Mouse (Mus musculus): ENCODE results near the gene Pcsk5.

The Pcsk5 gene

DNA sequence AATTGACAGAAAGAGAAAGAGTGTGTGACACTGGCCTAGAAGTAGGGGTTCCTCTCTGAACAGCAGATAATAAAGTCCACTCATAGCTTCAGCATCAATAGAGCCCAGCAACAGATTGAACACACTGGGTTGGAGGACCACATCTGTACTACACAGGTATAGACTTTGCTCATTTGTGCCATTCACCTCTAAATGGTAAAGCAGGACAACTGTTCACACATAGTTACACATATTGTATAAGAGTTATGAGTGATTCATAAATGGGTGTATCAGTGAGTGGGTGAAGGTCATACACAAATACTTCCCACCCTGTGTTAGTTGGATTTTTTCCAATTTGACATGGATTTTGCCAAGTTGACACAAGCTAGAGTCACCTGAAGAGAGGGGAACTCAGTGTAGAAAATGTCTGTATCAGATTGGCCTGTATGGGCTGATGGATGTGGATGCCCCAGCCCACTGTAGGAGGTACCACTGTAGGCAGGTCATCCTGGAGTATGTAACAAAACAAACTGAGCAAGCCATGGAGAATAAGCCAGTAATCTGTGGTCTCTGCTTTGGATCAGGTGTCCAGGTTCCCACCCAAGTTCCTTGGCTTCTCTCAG, 104.7 kb downstream of the Pcsk5 start:
- no peak for DNase-seq

DNA sequence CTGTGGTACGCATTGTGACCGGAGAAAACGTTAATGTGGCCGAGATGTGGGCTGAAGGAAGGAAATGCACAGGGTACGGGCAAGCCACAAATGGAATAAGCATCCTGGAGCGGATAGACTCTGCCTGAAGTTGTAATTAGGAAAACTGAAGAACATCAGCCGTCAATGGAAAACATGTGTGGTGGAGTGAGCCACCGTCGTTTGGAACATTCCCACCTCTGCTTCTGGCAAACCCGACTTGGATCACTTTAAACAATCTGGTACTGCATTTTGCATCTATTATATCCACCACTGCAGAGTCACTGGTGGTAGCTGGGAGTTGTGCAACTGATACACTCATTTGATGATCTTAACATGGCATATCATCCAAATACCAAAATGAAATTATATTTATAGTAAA, 120.4 kb downstream of the Pcsk5 start:
- no peak for DNase-seq

DNA sequence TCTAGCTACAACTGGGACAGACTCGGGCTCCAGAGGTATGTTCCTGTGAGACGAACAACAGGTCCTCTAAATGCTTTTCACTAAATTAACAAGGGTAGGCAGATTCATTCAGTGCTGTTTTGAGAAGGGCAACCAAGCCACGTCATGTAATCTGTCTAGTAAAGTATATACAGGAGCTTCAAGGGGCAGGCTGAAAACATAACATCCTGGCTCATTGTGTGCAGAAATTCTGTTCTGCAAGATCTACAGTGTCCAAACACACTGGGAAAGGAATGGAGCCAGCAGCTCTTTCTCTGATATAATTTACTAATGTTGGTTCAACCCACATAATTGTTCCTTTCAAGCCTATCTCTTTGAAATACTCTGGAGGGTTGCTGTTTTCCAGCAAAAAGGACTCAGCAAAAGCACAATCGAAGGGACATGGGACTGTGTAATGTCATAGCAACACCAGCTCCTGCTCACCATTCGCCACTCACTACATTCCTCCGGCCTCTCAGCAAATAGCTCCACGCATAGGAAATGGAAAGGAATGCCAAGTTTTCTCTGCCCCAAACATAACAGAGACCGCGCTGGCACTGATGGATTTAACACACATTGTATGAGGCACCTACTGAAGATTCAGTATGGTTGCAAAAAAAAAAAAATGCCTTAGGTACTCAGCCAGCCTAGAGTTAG, 122.0 kb downstream of the Pcsk5 start:
- no peak for DNase-seq

DNA sequence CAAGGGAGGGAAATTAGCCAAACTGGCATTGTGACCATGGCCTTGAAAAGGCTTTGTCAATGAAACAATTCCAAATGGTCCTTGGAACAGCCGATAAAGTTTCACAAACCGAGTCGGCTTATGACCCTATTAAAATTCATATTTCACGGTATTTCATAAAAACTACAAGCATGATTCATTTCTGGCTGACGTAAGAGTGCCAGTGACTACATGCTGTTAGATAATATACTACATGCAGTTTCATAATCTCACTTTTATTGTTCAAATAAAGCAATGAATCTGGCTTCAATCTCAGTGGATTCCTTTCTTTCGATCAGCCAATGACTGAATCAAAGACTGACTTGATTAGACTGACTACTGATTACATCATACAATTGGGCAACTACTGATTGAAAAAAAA, 145.8 kb downstream of the Pcsk5 start:
- no peak for DNase-seq

DNA sequence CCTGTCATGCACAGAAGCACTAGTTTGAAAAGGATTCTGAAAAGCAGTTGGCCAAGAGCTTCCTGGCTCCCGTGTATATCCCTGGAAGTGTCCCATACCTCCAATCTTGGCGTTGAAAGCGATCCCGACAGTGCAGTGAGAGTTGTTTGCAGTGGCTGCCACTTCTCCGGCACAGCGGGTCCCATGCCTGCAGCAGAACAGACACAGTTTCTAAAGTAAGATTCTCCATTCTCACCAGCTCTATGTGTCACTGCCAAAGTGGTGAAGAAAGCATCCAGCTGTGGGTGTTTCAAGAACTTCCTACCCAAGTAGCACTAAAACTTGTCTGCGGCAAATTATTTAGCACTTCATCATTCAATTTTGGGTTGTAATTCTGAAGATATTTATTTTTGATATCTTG, 159.1 kb downstream of the Pcsk5 start:
- DNase-seq = no peak

DNA sequence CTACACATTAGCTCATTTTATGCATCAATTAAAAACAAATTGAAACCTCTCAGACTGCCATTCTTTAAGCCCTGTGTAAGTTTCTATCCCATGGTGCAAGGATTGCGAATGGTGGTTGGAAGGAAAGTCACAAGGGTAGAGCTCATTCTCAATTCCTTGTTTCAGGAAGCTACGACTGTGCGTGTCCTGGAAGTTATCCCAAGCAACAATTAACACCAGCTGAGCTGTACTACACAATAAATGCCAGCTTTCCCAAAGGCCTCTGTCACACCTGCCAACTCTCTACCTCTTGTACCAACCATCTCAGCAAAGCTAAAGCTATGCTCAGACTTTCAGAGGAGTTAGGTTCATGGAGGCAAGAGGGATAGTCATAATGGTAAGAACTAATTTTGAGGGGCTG, 174.8 kb downstream of the Pcsk5 start:
- no peak for DNase-seq

DNA sequence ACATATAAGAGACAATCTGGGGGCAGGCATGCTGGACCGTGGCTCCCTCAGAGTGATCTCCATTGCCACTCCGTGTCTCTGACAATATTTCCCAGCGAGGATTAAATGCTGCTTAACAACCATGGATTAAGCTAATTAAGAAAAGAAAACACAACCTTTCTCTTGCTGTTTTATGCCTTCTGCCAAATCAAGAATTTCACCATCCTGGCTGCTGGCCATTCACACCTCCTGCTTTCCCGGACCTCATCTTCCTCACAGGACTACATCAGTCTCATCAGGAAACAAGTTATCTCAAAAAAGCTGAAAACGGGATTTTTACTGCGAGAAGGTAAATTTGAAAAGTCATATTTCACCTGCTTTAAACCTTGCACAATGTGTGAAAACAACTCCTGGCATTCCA, 175.2 kb downstream of the Pcsk5 start:
- no peak for DNase-seq

DNA sequence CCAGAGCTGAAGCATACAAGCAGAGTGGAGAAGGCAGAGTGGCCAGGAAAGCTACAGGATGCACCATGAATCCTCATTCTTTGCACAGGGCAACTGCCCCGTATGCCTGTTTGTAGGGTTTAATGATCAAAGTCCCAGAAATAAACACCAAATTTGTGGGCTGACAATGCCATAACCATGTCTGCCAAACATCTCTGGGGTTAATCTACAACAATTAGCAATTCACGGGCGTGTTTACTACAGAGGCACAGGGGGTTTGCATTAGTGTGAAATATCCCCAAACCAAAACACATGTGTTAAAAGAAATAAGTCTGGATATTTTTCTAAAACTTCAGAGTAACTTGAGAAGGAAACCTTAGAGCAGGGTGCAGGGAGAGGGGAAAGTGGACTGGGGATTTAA, 178.1 kb downstream of the Pcsk5 start:
- no peak for DNase-seq

DNA sequence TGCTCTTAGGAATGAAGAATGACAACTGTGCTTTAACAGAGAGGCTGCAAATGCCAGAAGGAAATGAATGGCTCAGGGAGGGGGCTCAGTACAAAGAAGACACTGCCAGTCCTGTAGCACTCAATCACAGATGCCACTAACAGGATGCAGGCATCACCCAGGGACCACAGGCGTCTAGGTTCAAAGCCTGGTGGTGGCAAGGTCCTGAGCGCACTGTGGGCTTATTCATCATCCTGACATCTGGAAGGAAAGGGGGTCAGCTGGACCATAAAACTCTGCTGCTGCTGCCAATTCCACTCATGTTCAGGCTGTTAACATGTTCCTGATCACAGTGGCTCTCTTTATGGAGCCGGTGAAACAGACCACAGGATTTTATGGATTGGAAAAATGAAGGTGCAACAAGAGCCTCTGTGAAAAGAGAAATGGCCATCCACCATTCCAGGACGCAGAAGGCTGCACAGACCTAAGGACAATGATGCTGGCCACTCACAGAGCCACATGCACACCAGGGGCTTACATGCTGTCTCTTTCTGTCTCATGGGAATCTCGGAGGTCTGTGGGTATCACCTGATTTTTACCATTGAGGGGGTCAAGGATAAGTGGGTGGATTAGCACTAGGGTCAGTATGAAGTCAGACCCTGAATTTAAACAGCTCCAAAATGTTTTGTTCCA, 186.5 kb downstream of the Pcsk5 start:
- DNase-seq = peak; percentile 27 to 30

DNA sequence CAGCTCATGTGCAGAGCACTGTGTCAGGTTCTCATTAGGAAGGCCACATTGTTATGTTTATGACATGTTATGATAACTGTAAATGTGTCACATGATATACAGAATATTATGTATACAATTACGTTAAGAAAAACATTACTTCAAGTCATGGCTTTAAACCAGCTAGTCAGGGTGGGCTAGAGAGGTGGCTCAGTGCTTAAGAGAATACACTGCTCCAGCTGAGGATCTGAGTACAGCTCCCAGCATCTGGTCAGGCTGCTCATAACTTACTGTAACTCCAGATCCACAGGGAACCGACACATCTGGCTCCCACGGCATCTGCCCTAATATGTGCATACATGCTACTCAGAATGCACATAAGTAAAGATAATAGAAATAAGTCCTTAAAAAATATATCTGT, 187.5 kb downstream of the Pcsk5 start:
- DNase-seq = no peak

DNA sequence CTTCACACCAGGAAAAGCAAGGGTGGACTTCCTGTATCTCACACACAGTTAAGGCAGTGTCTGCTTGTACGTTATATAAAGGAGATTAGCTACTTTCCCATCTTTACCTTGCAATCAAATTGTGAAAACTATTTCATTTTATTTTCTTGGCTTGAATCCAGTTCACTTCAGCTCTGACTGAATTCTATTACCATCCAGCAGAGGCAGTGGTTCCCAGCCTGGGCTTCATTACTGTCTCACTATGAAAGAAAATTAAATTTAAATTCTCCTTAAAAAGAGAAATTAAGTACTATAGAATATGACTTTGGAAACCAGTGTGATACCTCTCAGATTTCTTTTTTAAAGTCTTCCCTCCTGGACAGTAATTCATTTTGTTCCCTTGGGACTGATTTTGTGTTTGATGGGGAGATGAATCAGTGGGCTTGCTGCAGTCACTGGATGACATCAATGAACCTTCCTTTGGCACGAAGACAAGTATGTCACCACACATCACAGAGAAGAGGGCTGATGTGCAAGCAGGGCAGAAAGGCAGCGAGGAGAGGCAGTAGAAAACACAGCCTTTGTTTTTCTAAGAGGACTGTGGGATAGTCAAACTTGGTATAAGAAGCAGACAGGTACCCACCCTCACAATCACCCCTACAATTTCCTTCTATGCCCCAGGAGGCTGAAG, 194.2 kb downstream of the Pcsk5 start:
- no peak for DNase-seq

DNA sequence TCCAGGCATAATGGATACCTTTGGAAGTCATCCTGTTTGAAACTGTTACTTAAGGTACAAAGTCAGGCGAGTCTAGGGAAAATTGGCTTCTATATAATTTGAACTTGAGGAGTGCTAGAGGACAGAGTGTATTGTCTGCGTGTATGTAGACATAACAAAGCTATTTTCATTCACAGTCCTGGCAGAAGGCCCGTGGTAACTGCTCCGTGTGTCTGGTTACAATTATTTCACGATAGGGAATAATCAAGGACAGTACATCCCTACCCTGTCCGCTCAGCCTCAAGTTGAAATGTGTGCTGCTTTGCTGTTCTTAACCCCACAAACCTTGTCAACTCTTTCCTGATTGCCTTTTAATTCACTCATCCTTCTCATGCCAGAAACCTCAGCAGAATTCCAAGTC, 201.4 kb downstream of the Pcsk5 start:
- DNase-seq = no peak

DNA sequence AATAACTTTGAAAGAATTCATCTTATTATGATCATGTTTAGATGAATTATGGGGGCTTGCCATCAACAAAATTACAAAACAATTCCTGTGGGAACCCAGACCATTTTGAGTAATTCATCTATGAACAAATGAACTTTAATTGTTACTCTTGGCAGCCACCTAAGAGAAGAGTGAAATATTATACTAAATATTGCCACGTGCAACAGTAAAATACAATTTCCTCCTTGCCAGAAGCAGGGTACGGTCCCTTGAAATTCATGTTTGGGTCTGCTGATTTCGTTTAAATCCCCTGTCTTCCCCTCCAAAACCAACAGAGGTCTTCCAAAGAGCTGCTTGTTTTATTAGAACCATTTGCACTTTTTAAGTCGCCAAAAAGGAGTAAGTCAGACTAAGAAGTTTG, 221.8 kb downstream of the Pcsk5 start:
- no peak for DNase-seq

DNA sequence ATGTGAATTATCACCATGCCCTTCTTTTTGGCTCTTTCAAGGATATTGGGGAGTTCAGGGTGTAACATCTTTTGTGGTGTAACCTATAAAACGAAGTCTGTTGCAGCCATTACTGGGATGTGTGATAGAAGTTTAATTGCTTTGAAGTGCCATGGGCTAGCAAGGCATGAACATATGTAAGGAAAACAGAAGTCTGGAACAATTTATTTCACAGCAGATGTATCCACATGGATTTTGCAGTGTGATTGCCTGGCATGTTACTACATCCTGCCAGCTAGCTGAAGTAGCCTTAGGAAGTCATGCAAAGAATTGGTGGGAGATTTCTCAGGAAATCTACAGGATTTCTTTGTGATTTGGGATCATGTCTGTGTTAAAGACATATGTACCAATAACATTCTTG, 230.9 kb downstream of the Pcsk5 start:
- no peak for DNase-seq

DNA sequence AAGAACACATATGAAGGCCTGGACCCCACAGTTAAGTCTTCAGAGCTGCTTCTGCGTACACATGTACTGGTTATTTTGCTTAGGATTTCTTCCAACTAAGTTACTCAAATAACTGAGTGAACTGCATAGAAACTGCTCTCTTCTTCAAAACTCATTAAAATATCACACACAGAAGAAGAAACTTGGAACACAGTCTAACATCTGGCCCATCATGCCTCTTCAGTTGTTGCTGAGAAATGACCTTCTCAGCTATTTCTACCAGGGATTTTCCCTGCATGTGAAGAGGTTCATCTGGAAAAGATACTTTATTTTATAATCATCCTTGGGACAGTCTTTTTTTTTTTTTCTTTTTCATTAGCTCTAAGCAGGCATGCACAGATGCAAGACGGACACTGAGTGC, 231.3 kb downstream of the Pcsk5 start:
- DNase-seq = no peak

DNA sequence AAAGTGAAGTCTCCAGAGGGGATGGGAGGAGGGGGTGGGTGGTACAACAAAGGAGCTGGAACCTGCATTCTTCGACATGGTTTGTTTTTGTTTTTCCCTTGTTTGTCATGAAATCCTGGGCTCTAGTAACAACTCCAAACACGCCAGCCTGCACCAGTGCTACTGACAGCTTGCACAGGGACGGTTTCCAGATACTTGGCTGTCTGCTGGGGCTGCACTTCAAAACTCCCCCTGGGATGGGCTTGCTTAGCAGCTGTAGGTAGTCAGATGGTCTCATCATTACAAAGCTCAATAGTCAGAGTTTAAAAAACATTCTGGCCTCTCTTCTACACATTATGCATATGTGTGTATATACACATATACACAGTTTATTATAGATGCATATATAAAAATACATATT, 234.1 kb downstream of the Pcsk5 start:
- DNase-seq = no peak

DNA sequence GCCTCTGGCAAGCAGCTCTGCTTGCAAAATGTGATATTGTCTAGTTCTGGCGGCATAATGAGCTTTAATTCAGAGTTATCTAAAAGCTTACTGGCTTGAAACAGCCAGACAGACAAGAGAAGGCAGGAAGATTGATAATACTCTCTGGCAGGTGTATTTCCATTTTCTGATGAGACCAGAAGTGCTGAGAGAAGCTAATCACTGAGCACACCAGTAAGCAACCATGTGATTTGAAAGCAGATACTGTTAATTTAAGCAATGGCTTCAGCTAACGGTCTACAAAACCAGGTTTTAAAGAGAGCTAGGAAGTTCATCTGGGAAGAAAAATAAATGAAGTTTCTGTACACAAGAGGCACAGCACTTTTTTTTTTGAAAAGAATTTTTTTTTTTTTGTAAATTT, 237.1 kb downstream of the Pcsk5 start:
- DNase-seq = no peak

DNA sequence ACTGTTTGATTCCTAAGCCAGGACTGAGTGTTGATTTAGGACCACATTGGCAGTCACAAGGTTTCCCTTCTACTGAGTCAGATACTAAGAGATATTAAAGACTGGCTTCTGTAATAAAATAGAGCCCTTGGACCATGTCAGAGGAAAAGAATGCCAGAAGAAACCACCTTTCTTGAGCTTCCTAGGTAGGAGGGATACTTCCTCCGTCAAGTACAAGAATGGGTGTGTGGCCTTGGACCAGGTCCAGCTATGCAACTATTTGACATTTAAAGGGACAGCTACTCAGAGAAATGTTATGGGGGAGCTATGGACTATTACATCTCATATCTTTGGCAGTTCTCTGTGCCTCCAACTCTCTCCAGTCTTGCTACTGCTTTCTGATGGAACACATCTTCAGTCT, 244.6 kb downstream of the Pcsk5 start:
- peak; percentile 12 to 32 for DNase-seq

DNA sequence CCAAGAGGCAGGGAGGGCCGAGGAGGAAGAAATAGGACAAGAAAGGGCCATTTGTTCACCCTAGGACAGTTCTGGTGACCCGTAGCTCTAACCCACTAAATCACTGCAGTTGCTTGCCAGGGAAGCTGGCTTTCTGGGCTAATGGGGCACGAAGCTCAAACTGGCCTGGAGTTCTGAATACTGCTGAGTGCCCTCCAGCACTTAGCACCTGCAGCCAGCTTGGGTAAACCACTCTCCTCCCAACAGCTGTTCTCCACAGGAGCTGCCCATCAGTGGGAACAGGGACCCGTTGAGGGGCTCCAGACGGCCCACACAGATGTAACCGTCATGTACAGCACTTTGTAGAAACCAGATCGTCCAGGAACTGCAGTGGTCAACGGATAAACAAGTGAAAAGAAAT, 246.1 kb downstream of the Pcsk5 start:
- DNase-seq = peak; percentile 26 to 35

DNA sequence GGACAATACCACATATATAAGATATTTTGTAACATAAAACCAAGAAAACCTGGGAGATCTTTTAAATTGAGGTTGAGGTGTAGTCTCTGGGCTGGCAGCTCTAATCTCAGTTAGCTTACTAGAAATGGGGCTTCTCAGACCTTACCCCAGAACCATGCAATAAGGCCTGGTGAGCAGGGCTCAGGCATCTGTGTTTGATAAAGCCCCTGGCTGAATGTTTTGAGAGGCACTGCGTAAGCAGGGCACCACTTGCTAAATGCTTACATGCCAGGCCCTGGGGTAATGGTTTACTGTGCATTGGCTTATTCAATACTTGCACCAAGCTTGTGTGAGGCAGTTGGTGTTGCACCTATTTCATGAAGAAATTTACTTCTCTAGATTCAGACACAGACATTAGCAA, 247.1 kb downstream of the Pcsk5 start:
- no peak for DNase-seq

DNA sequence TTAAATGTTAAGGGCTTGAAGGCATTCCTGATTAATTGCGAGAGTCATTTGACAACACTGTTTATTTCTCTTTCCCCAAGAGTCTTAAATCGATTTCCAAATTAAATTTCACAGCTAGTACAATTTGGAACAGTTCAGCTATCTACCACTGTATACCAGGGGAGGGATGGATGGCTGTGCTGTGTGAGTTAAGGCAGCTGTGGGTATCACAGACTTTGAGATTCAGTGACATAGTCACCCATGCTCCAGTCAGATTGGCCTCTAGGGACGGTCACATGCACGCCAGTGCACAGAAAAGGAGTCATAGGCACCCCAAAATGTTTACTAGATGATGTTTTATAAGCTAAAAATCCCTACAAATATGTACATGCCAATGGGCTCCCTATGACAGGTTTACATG, 260.0 kb downstream of the Pcsk5 start:
- no peak for DNase-seq

DNA sequence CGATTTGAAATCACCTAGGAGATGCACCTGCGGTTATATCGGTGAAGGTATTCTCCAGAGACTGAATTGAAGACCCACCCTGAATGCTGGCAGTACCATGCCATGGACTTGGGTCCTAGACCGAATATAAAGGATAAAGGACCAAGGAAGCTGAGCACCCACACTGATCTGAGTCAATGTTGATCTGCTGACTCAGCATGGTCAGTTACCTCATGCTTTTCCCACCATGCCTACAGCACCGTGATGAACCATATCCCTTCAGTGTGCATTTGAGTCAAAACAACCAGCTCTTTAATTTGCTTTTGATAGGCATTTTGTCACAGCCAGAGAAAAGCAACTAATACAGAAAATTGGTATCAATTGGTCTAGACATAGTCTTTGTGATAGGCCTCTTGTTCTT, 262.9 kb downstream of the Pcsk5 start:
- DNase-seq = no peak

DNA sequence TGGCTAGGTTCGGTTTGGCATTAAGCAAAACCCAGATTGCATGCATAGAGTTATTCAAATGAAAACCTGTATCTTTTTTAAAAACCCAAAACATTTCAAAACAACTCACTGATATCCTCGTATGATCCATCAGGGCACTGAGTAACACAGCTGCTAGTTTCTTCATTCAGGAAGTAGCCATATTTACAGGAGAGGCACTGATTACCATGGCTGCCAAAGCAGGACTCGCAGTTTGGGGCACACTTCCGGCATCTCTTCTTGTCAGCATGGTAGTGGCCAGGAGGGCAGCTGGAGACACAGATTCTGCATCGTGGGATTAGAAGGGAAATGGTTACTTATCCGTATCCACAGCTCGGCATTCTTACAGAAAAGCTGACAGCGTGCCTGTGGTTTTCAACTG, 265.1 kb downstream of the Pcsk5 start:
- no peak for DNase-seq

DNA sequence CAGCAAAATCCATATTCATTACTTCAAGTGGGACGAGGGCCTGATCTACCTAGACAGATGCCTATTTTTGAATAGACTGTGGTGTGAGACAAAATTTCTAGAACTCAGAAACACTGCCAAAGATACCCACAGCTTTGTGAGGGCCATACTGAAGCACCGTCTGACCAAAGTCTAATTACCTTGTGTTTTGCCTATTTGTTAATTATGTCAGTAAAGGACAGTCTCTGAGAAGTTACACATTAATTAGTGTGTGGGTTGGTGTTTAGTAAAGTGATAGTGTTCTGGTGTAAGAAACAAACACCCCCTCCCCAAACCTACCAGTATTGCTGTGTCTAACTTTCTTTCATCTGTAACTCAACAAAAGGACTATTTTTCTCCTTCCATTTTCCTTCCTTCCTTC, 266.5 kb downstream of the Pcsk5 start:
- DNase-seq = peak in 1 of 2 experiments; percentile 61

Data from kidney, postnatal 36 days (tissue).